Mouse (Mus musculus) forebrain, embryonic 16.5 days (tissue): ENCODE data around the gene Ttll6. TPM values are rescaled to one million over a fixed set of nuclear protein-coding genes. Genes with fewer than 3 reads are reported as not detected.

Experiments used
- ATAC-seq: fragments of 200-750 bp; cut with Nextera tagmentation; 2 replicates; pipeline ENCODE4 v1.8.0; 2017; ENCODE audit warnings: mild to moderate bottlenecking, moderate library complexity
- H3K27ac ChIP-seq: fragments of 300-500 bp; sonication (generic); 2 replicates; pipeline ENCODE4 v1.5.1; 2014; ENCODE audit warnings: low read length, control low read depth
- H3K27me3 ChIP-seq: fragments of 300-500 bp; sonication (generic); replicated peaks from 2 replicates; pipeline ENCODE4 v1.6.1; 2014; ENCODE audit warnings: low read length; ENCODE audit not compliant: control insufficient read depth, insufficient read depth
- H3K36me3 ChIP-seq: fragments of 300-500 bp; sonication (generic); 2 replicates; pipeline ENCODE4 v1.6.1; 2014; ENCODE audit not compliant: control insufficient read depth, insufficient read depth
- H3K4me1 ChIP-seq: fragments of 300-500 bp; sonication (generic); replicated peaks from 2 replicates; pipeline ENCODE4 v1.6.1; 2014; ENCODE audit warnings: low read length; ENCODE audit not compliant: control insufficient read depth, insufficient read depth
- H3K4me2 ChIP-seq: fragments of 300-500 bp; sonication (generic); 2 replicates; pipeline ENCODE4 v1.6.1; 2014; ENCODE audit warnings: mild to moderate bottlenecking, low read length, control low read depth
- H3K4me3 ChIP-seq: fragments of 300-500 bp; sonication (generic); replicated peaks from 2 replicates; pipeline ENCODE4 v1.5.1; 2014; ENCODE audit warnings: mild to moderate bottlenecking, low read length, control low read depth
- H3K9ac ChIP-seq: fragments of 300-500 bp; sonication (generic); replicated peaks from 2 replicates; pipeline ENCODE4 v1.6.1; 2014; ENCODE audit warnings: low read depth, low read length, control low read depth
- H3K9me3 ChIP-seq: fragments of 300-500 bp; sonication (generic); 2 replicates; pipeline ENCODE4 v1.6.1; 2016; ENCODE audit warnings: low read length; ENCODE audit not compliant: control insufficient read depth
- WGBS: fragments of 180-500 bp; shearing (Covaris S2); extraction: QIAGEN DNeasy Blood & Tissue Kit; methylation state at CpG from one replicate; pipeline ENCODE4 v1.1.7; 2014; 5-methylcytosine and 5-hydroxymethylcytosine counted together
- polyA plus RNA-seq: library from polyadenylated mRNA; unstranded; fragments of >200 nt; fragmentation: Nextera tagmentation; extraction: Ambion mirVana; gene quantifications from 2 replicates; pipeline ENCODE4 v1.2.1, GENCODE M21; 2015

Ttll6 gene
- polyA plus RNA-seq, 1 experiment from 2014 or later, result 0.09 TPM

GRCm38 (mm10) chr11:96173288-96173840 is 39.8 kb downstream of the Ttll6 start:
- Histone ChIP-seq H3K9ac (no peak overlapping the region), H3K4me1 (no peaks in the 10 kb centered on the region), H3K27ac (no peak overlapping the region), H3K4me2 (no peak overlapping the region), H3K9me3 (no peaks in the 10 kb centered on the region), H3K4me3 (no peak overlapping the region), H3K36me3 (no peaks in the 10 kb centered on the region), H3K27me3 (peaks cover 94% of the 10 kb centered on the region)
- 2% methylated on average over 16 of the region's 16 CpGs for whole genome bisulfite sequencing
- ATAC-seq, result no peak

- Histone ChIP-seq H3K9ac (no peak overlapping the region), H3K4me2 (no peak overlapping the region), H3K9me3 (no peaks in the 10 kb centered on the region), H3K27me3 (peaks cover 92% of the 10 kb centered on the region), H3K4me1 (no peaks in the 10 kb centered on the region), H3K27ac (no peak overlapping the region), H3K36me3 (no peaks in the 10 kb centered on the region), H3K4me3 (no peak overlapping the region)
- ATAC-seq, result no peak
- WGBS, result 0% methylated on average over 6 of the region's 6 CpGs
Measured at GRCm38 (mm10) chr11:96174881-96175280, 41.3 kb downstream of the Ttll6 start.

GRCm38 (mm10) chr11:96175511-96175910 is 41.9 kb downstream of the Ttll6 start:
- ATAC-seq, result no peak
- H3K27me3 ChIP-seq, result peaks cover 89% of the 10 kb centered on the region
- H3K4me3 ChIP-seq, result no peak overlapping the region
- H3K9ac ChIP-seq, result no peak overlapping the region
- H3K36me3 ChIP-seq, result no peaks in the 10 kb centered on the region
- H3K4me1 ChIP-seq, result no peaks in the 10 kb centered on the region
- H3K27ac ChIP-seq, result no peak overlapping the region
- H3K4me2 ChIP-seq, result no peak overlapping the region
- no peaks in the 10 kb centered on the region for H3K9me3 ChIP-seq
- under 1% methylated on average over 17 of the region's 17 CpGs for WGBS

GRCm38 (mm10) chr11:96175951-96176530 is 42.5 kb downstream of the Ttll6 start:
- H3K9ac ChIP-seq, result no peak overlapping the region

GRCm38 (mm10) chr11:96176841-96177240 is 43.3 kb downstream of the Ttll6 start:
- Histone ChIP-seq H3K4me3 (no peak overlapping the region), H3K4me1 (no peaks in the 10 kb centered on the region), H3K9me3 (no peaks in the 10 kb centered on the region), H3K4me2 (no peak overlapping the region), H3K27me3 (peaks cover 89% of the 10 kb centered on the region), H3K27ac (no peak overlapping the region), H3K36me3 (no peaks in the 10 kb centered on the region), H3K9ac (no peak overlapping the region)
- no peak for ATAC-seq
- 2% methylated on average over 10 of the region's 10 CpGs for WGBS

More at GRCm38 (mm10) chr11:96175951-96176530, 42.5 kb downstream of the Ttll6 start:
- peaks cover 89% of the 10 kb centered on the region for H3K27me3 ChIP-seq
- WGBS, result 2% methylated on average over 9 of the region's 9 CpGs
- H3K4me3 ChIP-seq, result no peak overlapping the region
- H3K9me3 ChIP-seq, result no peaks in the 10 kb centered on the region
- H3K27ac ChIP-seq, result no peak overlapping the region
- no peaks in the 10 kb centered on the region for H3K4me1 ChIP-seq
- H3K36me3 ChIP-seq, result no peaks in the 10 kb centered on the region
- no peak for ATAC-seq
- H3K4me2 ChIP-seq, result no peak overlapping the region

- ATAC-seq, result no peak
- H3K4me3 ChIP-seq, result no peak overlapping the region
- no peaks in the 10 kb centered on the region for H3K36me3 ChIP-seq
- H3K9ac ChIP-seq, result no peak overlapping the region
- H3K27me3 ChIP-seq, result peaks cover 89% of the 10 kb centered on the region
- under 1% methylated on average over 25 of the region's 27 CpGs for WGBS
- no peak overlapping the region for H3K27ac ChIP-seq
- H3K4me1 ChIP-seq, result no peaks in the 10 kb centered on the region
- no peaks in the 10 kb centered on the region for H3K9me3 ChIP-seq
- no peak overlapping the region for H3K4me2 ChIP-seq
Measured at GRCm38 (mm10) chr11:96177546-96178174, 44.1 kb downstream of the Ttll6 start.

- no peak overlapping the region for H3K4me2 ChIP-seq
- 2% methylated on average over 8 of the region's 8 CpGs for WGBS
- no peaks in the 10 kb centered on the region for H3K9me3 ChIP-seq
- no peaks in the 10 kb centered on the region for H3K4me1 ChIP-seq
- no peak overlapping the region for H3K27ac ChIP-seq
- peaks cover 88% of the 10 kb centered on the region for H3K27me3 ChIP-seq
- no peak overlapping the region for H3K9ac ChIP-seq
- no peak for ATAC-seq
- no peaks in the 10 kb centered on the region for H3K36me3 ChIP-seq
- no peak overlapping the region for H3K4me3 ChIP-seq
Measured at GRCm38 (mm10) chr11:96178356-96178755, 44.8 kb downstream of the Ttll6 start.

- no peak overlapping the region for H3K27ac ChIP-seq
- no peak overlapping the region for H3K4me3 ChIP-seq
- no peaks in the 10 kb centered on the region for H3K36me3 ChIP-seq
- no peaks in the 10 kb centered on the region for H3K4me1 ChIP-seq
- H3K27me3 ChIP-seq, result peaks cover 87% of the 10 kb centered on the region
- no peak overlapping the region for H3K4me2 ChIP-seq
- ATAC-seq, result no peak
- WGBS, result 1% methylated on average over 6 of the region's 6 CpGs
- H3K9ac ChIP-seq, result no peak overlapping the region
- no peaks in the 10 kb centered on the region for H3K9me3 ChIP-seq
Measured at GRCm38 (mm10) chr11:96178911-96179503, 45.4 kb downstream of the Ttll6 start.

GRCm38 (mm10) chr11:96181061-96181460 is 47.5 kb downstream of the Ttll6 start:
- Histone ChIP-seq H3K9me3 (no peaks in the 10 kb centered on the region), H3K27ac (no peak overlapping the region), H3K9ac (no peak overlapping the region), H3K36me3 (no peaks in the 10 kb centered on the region), H3K4me2 (no peak overlapping the region), H3K27me3 (peaks cover 86% of the 10 kb centered on the region), H3K4me3 (no peak overlapping the region), H3K4me1 (no peaks in the 10 kb centered on the region)
- no peak for ATAC-seq
- WGBS, result 14% methylated on average over 4 of the region's 4 CpGs
